Mouse (Mus musculus) forebrain, embryonic 16.5 days (tissue): Measurements from ENCODE around the gene Cmtm4. TPM values are rescaled to one million over a fixed set of nuclear protein-coding genes. Genes with fewer than 3 reads are reported as not detected.

Experiments used
- ATAC-seq: fragments of 200-750 bp; cut with Nextera tagmentation; 2 replicates; pipeline ENCODE4 v1.8.0; 2017; ENCODE audit warnings: mild to moderate bottlenecking, moderate library complexity
- H3K27ac ChIP-seq: fragments of 300-500 bp; sonication (generic); 2 replicates; pipeline ENCODE4 v1.5.1; 2014; ENCODE audit warnings: low read length, control low read depth
- H3K27me3 ChIP-seq: fragments of 300-500 bp; sonication (generic); replicated peaks from 2 replicates; pipeline ENCODE4 v1.6.1; 2014; ENCODE audit warnings: low read length; ENCODE audit not compliant: control insufficient read depth, insufficient read depth
- H3K36me3 ChIP-seq: fragments of 300-500 bp; sonication (generic); 2 replicates; pipeline ENCODE4 v1.6.1; 2014; ENCODE audit not compliant: control insufficient read depth, insufficient read depth
- H3K4me1 ChIP-seq: fragments of 300-500 bp; sonication (generic); replicated peaks from 2 replicates; pipeline ENCODE4 v1.6.1; 2014; ENCODE audit warnings: low read length; ENCODE audit not compliant: control insufficient read depth, insufficient read depth
- H3K4me2 ChIP-seq: fragments of 300-500 bp; sonication (generic); 2 replicates; pipeline ENCODE4 v1.6.1; 2014; ENCODE audit warnings: mild to moderate bottlenecking, low read length, control low read depth
- H3K4me3 ChIP-seq: fragments of 300-500 bp; sonication (generic); replicated peaks from 2 replicates; pipeline ENCODE4 v1.5.1; 2014; ENCODE audit warnings: mild to moderate bottlenecking, low read length, control low read depth
- H3K9ac ChIP-seq: fragments of 300-500 bp; sonication (generic); replicated peaks from 2 replicates; pipeline ENCODE4 v1.6.1; 2014; ENCODE audit warnings: low read depth, low read length, control low read depth
- H3K9me3 ChIP-seq: fragments of 300-500 bp; sonication (generic); 2 replicates; pipeline ENCODE4 v1.6.1; 2016; ENCODE audit warnings: low read length; ENCODE audit not compliant: control insufficient read depth
- WGBS: fragments of 180-500 bp; shearing (Covaris S2); extraction: QIAGEN DNeasy Blood & Tissue Kit; methylation state at CpG from one replicate; pipeline ENCODE4 v1.1.7; 2014; 5-methylcytosine and 5-hydroxymethylcytosine counted together
- polyA plus RNA-seq: library from polyadenylated mRNA; unstranded; fragments of >200 nt; fragmentation: Nextera tagmentation; extraction: Ambion mirVana; gene quantifications from 2 replicates; pipeline ENCODE4 v1.2.1, GENCODE M21; 2015

Cmtm4 gene
- polyA plus RNA-seq, 1 experiment from 2014 or later = 2.8 TPM

DNA sequence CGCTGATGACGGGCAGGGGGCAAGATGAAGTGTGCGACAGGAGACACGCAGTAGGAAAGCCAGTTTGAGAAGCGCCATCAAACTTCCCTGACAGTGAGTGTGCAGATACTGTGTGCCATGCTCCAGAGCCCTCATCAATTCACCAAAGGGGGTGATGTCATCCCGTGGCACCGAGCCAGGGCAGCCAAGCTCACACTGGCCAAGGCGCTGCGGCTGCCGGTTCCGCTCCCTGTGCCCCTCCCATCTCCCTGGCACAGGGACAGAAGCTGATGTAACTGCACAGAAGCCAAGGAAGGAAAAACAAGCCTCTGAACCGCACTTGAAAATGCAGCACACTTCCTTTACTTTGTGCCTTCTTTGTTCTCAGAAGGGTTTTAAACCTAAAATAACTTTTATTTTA, 40.4 kb upstream of the Cmtm4 start:
- Histone ChIP-seq H3K4me3 (no peak overlapping the region), H3K4me2 (peak overlapping the region; percentile 25), H3K4me1 (peaks cover 30% of the 10 kb centered on the region), H3K27ac (peak overlapping the region; percentile 81), H3K36me3 (peaks cover 56% of the 10 kb centered on the region), H3K27me3 (no peaks in the 10 kb centered on the region), H3K9me3 (no peaks in the 10 kb centered on the region), H3K9ac (no peak overlapping the region; the same call in 1 of the 2 replicates)
- WGBS = 4% methylated on average over 12 of the region's 12 CpGs
- ATAC-seq = peak; percentile 98

- Histone ChIP-seq H3K4me1 (peaks cover 24% of the 10 kb centered on the region), H3K9ac (0 out of 2 replicates have a peak overlapping the region, but pooled peaks have one; percentile 5), H3K27ac (no peak overlapping the region), H3K9me3 (no peaks in the 10 kb centered on the region), H3K4me3 (no peak overlapping the region), H3K4me2 (no peak overlapping the region), H3K36me3 (peaks cover 57% of the 10 kb centered on the region), H3K27me3 (no peaks in the 10 kb centered on the region)
- no peak for ATAC-seq
- WGBS = 76% methylated on average over 18 of the region's 18 CpGs
Observed at GRCm38 (mm10) chr8:104434826-104435354, 39.3 kb upstream of the Cmtm4 start.

GRCm38 (mm10) chr8:104434275-104434674, 38.7 kb upstream of the Cmtm4 start:
- Histone ChIP-seq H3K4me1 (peaks cover 24% of the 10 kb centered on the region), H3K27ac (no peak overlapping the region), H3K9ac (no peak overlapping the region), H3K36me3 (peaks cover 55% of the 10 kb centered on the region), H3K9me3 (no peaks in the 10 kb centered on the region), H3K27me3 (no peaks in the 10 kb centered on the region), H3K4me3 (no peak overlapping the region), H3K4me2 (no peak overlapping the region)
- no peak for ATAC-seq
- 72% methylated on average over 4 of the region's 4 CpGs for WGBS

GRCm38 (mm10) chr8:104433191-104433842, 37.7 kb upstream of the Cmtm4 start:
- no peak for ATAC-seq
- H3K36me3 ChIP-seq = peaks cover 54% of the 10 kb centered on the region
- H3K9me3 ChIP-seq = no peaks in the 10 kb centered on the region
- no peak overlapping the region for H3K4me3 ChIP-seq
- no peak overlapping the region for H3K27ac ChIP-seq
- H3K4me1 ChIP-seq = peaks cover 24% of the 10 kb centered on the region
- H3K4me2 ChIP-seq = no peak overlapping the region
- no peak overlapping the region for H3K9ac ChIP-seq
- H3K27me3 ChIP-seq = no peaks in the 10 kb centered on the region
- WGBS = 96% methylated on average over 5 of the region's 5 CpGs

- Histone ChIP-seq H3K4me1 (peaks cover 24% of the 10 kb centered on the region), H3K4me3 (no peak overlapping the region), H3K9ac (no peak overlapping the region), H3K27ac (no peak overlapping the region), H3K9me3 (no peaks in the 10 kb centered on the region), H3K4me2 (no peak overlapping the region), H3K36me3 (peaks cover 57% of the 10 kb centered on the region), H3K27me3 (no peaks in the 10 kb centered on the region)
- ATAC-seq = no peak
- 94% methylated on average over 6 of the region's 6 CpGs for WGBS
Observed at GRCm38 (mm10) chr8:104432656-104433055, 37.0 kb upstream of the Cmtm4 start.

- 88% methylated on average over 7 of the region's 7 CpGs for WGBS
- Histone ChIP-seq H3K9ac (no peak overlapping the region), H3K36me3 (peaks cover 58% of the 10 kb centered on the region), H3K27ac (no peak overlapping the region), H3K4me3 (no peak overlapping the region), H3K4me2 (no peak overlapping the region), H3K27me3 (no peaks in the 10 kb centered on the region), H3K4me1 (peaks cover 10% of the 10 kb centered on the region), H3K9me3 (no peaks in the 10 kb centered on the region)
- no peak for ATAC-seq
Observed at GRCm38 (mm10) chr8:104430230-104430629, 34.6 kb upstream of the Cmtm4 start.

- no peaks in the 10 kb centered on the region for H3K9me3 ChIP-seq
- no peak overlapping the region for H3K4me2 ChIP-seq
- peaks cover 65% of the 10 kb centered on the region for H3K36me3 ChIP-seq
- 92% methylated on average over 13 of the region's 13 CpGs for WGBS
- no peaks in the 10 kb centered on the region for H3K27me3 ChIP-seq
- no peak overlapping the region for H3K27ac ChIP-seq
- no peaks in the 10 kb centered on the region for H3K4me1 ChIP-seq
- no peak overlapping the region for H3K9ac ChIP-seq
- ATAC-seq = no peak
- H3K4me3 ChIP-seq = no peak overlapping the region
Observed at GRCm38 (mm10) chr8:104427703-104428102, 32.1 kb upstream of the Cmtm4 start.

- no peak for ATAC-seq
- no peak overlapping the region for H3K4me3 ChIP-seq
- no peaks in the 10 kb centered on the region for H3K9me3 ChIP-seq
- H3K4me1 ChIP-seq = no peaks in the 10 kb centered on the region
- peaks cover 71% of the 10 kb centered on the region for H3K36me3 ChIP-seq
- H3K27me3 ChIP-seq = no peaks in the 10 kb centered on the region
- WGBS = 90% methylated on average over 6 of the region's 6 CpGs
- no peak overlapping the region for H3K27ac ChIP-seq
- no peak overlapping the region for H3K4me2 ChIP-seq
- no peak overlapping the region for H3K9ac ChIP-seq
Observed at GRCm38 (mm10) chr8:104422313-104422712, 26.7 kb upstream of the Cmtm4 start.

GRCm38 (mm10) chr8:104416022-104416421, 20.4 kb upstream of the Cmtm4 start:
- H3K9ac ChIP-seq = no peak overlapping the region
- peaks cover 32% of the 10 kb centered on the region for H3K36me3 ChIP-seq
- no peaks in the 10 kb centered on the region for H3K4me1 ChIP-seq
- no peaks in the 10 kb centered on the region for H3K27me3 ChIP-seq
- no peak for ATAC-seq
- H3K4me2 ChIP-seq = no peak overlapping the region
- H3K27ac ChIP-seq = no peak overlapping the region
- no peak overlapping the region for H3K4me3 ChIP-seq
- WGBS = 89% methylated on average over 6 of the region's 6 CpGs
- H3K9me3 ChIP-seq = no peaks in the 10 kb centered on the region
